Mouse (Mus musculus) embryonic facial prominence, embryonic 12.5 days (tissue): ENCODE measurements at regions not wholly inside any gene's neighbourhood (a gene's known extent, or its start where the extent isn't known, plus 50 kb on each side); places are given as distances from the start of the nearest gene placed in this dataset.

Source experiments
- ATAC-seq: fragments of 200-750 bp; cut with Nextera tagmentation; 2 replicates; pipeline ENCODE4 v1.8.0; 2017; ENCODE audit not compliant: insufficient number of reproducible peaks, insufficient read depth, low FRiP score, low TSS enrichment
- H3K27ac ChIP-seq: fragments of 300-500 bp; sonication (generic); 2 replicates; pipeline ENCODE4 v1.5.1; 2016; ENCODE audit warnings: mild to moderate bottlenecking
- H3K27me3 ChIP-seq: fragments of 300-500 bp; sonication (generic); 2 replicates; pipeline ENCODE4 v1.6.1; 2016; ENCODE audit warnings: mild to moderate bottlenecking, moderate library complexity
- H3K36me3 ChIP-seq: fragments of 300-500 bp; sonication (generic); 2 replicates; pipeline ENCODE4 v1.6.1; 2016; ENCODE audit warnings: mild to moderate bottlenecking
- H3K4me1 ChIP-seq: fragments of 300-500 bp; sonication (generic); 2 replicates; pipeline ENCODE4 v1.6.1; 2016
- H3K4me2 ChIP-seq: fragments of 300-500 bp; sonication (generic); replicated peaks from 2 replicates; pipeline ENCODE4 v1.6.1; 2016; ENCODE audit warnings: mild to moderate bottlenecking, moderate library complexity
- H3K4me3 ChIP-seq: fragments of 300-500 bp; sonication (generic); 2 replicates; pipeline ENCODE4 v1.5.1; 2016; ENCODE audit warnings: mild to moderate bottlenecking
- H3K9ac ChIP-seq: fragments of 300-500 bp; sonication (generic); 2 replicates; pipeline ENCODE4 v1.6.1; 2016; ENCODE audit warnings: mild to moderate bottlenecking, moderate library complexity
- H3K9me3 ChIP-seq: fragments of 300-500 bp; sonication (generic); 2 replicates; pipeline ENCODE4 v1.6.1; 2016; ENCODE audit warnings: mild to moderate bottlenecking, moderate library complexity
- WGBS: fragments of 180-500 bp; shearing (Covaris S2); methylation state at CpG from one replicate; pipeline ENCODE4 v1.1.7; 2016; 5-methylcytosine and 5-hydroxymethylcytosine counted together

GRCm38 (mm10) chr3:34893381-34893780, 243.2 kb downstream of the Sox2 start:
- ATAC-seq: no peak
- 90% methylated on average over 5 of the region's 5 CpGs for WGBS

GRCm38 (mm10) chr3:34903106-34903505, 252.9 kb downstream of the Sox2 start:
- ATAC-seq: no peak
- WGBS: 79% methylated on average over 8 of the region's 8 CpGs

More at GRCm38 (mm10) chr3:34893381-34893780, 243.2 kb downstream of the Sox2 start:
- Histone ChIP-seq H3K4me3 (no peak overlapping the region), H3K9me3 (peaks cover 19% of the 10 kb centered on the region), H3K4me1 (no peaks in the 10 kb centered on the region), H3K9ac (no peak overlapping the region), H3K4me2 (no peak overlapping the region), H3K27me3 (no peaks in the 10 kb centered on the region), H3K27ac (no peak overlapping the region), H3K36me3 (no peaks in the 10 kb centered on the region)

GRCm38 (mm10) chr3:34908489-34908888, 258.3 kb downstream of the Sox2 start:
- Histone ChIP-seq H3K36me3 (no peaks in the 10 kb centered on the region), H3K27me3 (no peaks in the 10 kb centered on the region), H3K4me1 (no peaks in the 10 kb centered on the region), H3K27ac (no peak overlapping the region), H3K4me3 (no peak overlapping the region), H3K9me3 (no peaks in the 10 kb centered on the region), H3K9ac (no peak overlapping the region), H3K4me2 (no peak overlapping the region)
- no peak for ATAC-seq
- WGBS: 79% methylated on average over 5 of the region's 5 CpGs

More at GRCm38 (mm10) chr3:34903106-34903505, 252.9 kb downstream of the Sox2 start:
- Histone ChIP-seq H3K4me2 (no peak overlapping the region), H3K27me3 (no peaks in the 10 kb centered on the region), H3K4me3 (no peak overlapping the region), H3K9ac (no peak overlapping the region), H3K36me3 (no peaks in the 10 kb centered on the region), H3K27ac (no peak overlapping the region), H3K9me3 (no peaks in the 10 kb centered on the region), H3K4me1 (no peaks in the 10 kb centered on the region)

GRCm38 (mm10) chr3:34909350-34909749, 259.1 kb downstream of the Sox2 start:
- H3K36me3 ChIP-seq: no peaks in the 10 kb centered on the region
- no peak overlapping the region for H3K9ac ChIP-seq
- WGBS: 65% methylated on average over 3 of the region's 3 CpGs
- ATAC-seq: no peak
- H3K27me3 ChIP-seq: no peaks in the 10 kb centered on the region
- H3K4me1 ChIP-seq: no peaks in the 10 kb centered on the region
- H3K27ac ChIP-seq: no peak overlapping the region
- H3K4me2 ChIP-seq: no peak overlapping the region
- no peaks in the 10 kb centered on the region for H3K9me3 ChIP-seq
- no peak overlapping the region for H3K4me3 ChIP-seq

- H3K27me3 ChIP-seq: no peaks in the 10 kb centered on the region
- no peaks in the 10 kb centered on the region for H3K36me3 ChIP-seq
- peaks cover 5% of the 10 kb centered on the region; the same call in 1 of the 2 replicates for H3K4me1 ChIP-seq
- H3K4me2 ChIP-seq: no peak overlapping the region
- no peak overlapping the region for H3K27ac ChIP-seq
- no peak for ATAC-seq
- no peak overlapping the region for H3K4me3 ChIP-seq
- H3K9ac ChIP-seq: no peak overlapping the region
- no peaks in the 10 kb centered on the region for H3K9me3 ChIP-seq
- WGBS: 27% methylated on average over 6 of the region's 6 CpGs
These were observed 268.2 kb downstream of the Sox2 start for GRCm38 (mm10) chr3:34918326-34918932.

- H3K4me3 ChIP-seq: no peak overlapping the region
- peaks cover 5% of the 10 kb centered on the region; the same call in 1 of the 2 replicates for H3K4me1 ChIP-seq
- ATAC-seq: no peak
- H3K27me3 ChIP-seq: no peaks in the 10 kb centered on the region
- no peaks in the 10 kb centered on the region for H3K36me3 ChIP-seq
- no peaks in the 10 kb centered on the region for H3K9me3 ChIP-seq
- WGBS: 70% methylated on average over 5 of the region's 5 CpGs
- H3K9ac ChIP-seq: no peak overlapping the region
- H3K27ac ChIP-seq: no peak overlapping the region
- no peak overlapping the region for H3K4me2 ChIP-seq
These were observed 270.3 kb downstream of the Sox2 start for GRCm38 (mm10) chr3:34920497-34920896.

- Histone ChIP-seq H3K9me3 (no peaks in the 10 kb centered on the region), H3K4me2 (no peak overlapping the region), H3K27ac (no peak overlapping the region), H3K27me3 (no peaks in the 10 kb centered on the region), H3K36me3 (no peaks in the 10 kb centered on the region), H3K4me1 (no peaks in the 10 kb centered on the region), H3K4me3 (no peak overlapping the region), H3K9ac (no peak overlapping the region)
- 42% methylated on average over 3 of the region's 3 CpGs for WGBS
- no peak for ATAC-seq
These were observed 299.7 kb downstream of the Sox2 start for GRCm38 (mm10) chr3:34949867-34950266.

- Histone ChIP-seq H3K27me3 (no peaks in the 10 kb centered on the region), H3K4me2 (no peak overlapping the region), H3K4me3 (no peak overlapping the region), H3K4me1 (no peaks in the 10 kb centered on the region), H3K9me3 (no peaks in the 10 kb centered on the region), H3K36me3 (no peaks in the 10 kb centered on the region), H3K9ac (no peak overlapping the region), H3K27ac (no peak overlapping the region)
- ATAC-seq: no peak
- WGBS: 50% methylated on average over 4 of the region's 4 CpGs
These were observed 306.0 kb downstream of the Sox2 start for GRCm38 (mm10) chr3:34956183-34956582.

GRCm38 (mm10) chr3:34959044-34959521, 308.9 kb downstream of the Sox2 start:
- H3K4me2 ChIP-seq: no peak overlapping the region
- no peak for ATAC-seq

GRCm38 (mm10) chr3:34966442-34966841, 316.2 kb downstream of the Sox2 start:
- H3K9me3 ChIP-seq: no peaks in the 10 kb centered on the region
- no peaks in the 10 kb centered on the region for H3K36me3 ChIP-seq
- H3K9ac ChIP-seq: no peak overlapping the region
- no peak overlapping the region for H3K4me3 ChIP-seq
- no peak overlapping the region for H3K27ac ChIP-seq
- H3K4me2 ChIP-seq: no peak overlapping the region
- no peak for ATAC-seq
- H3K4me1 ChIP-seq: no peaks in the 10 kb centered on the region
- 40% methylated on average over 6 of the region's 6 CpGs for WGBS
- no peaks in the 10 kb centered on the region for H3K27me3 ChIP-seq

More at GRCm38 (mm10) chr3:34959044-34959521, 308.9 kb downstream of the Sox2 start:
- Histone ChIP-seq H3K9ac (no peak overlapping the region), H3K27ac (no peak overlapping the region), H3K36me3 (no peaks in the 10 kb centered on the region), H3K4me1 (no peaks in the 10 kb centered on the region), H3K9me3 (no peaks in the 10 kb centered on the region), H3K27me3 (no peaks in the 10 kb centered on the region), H3K4me3 (no peak overlapping the region)
- WGBS: 81% methylated on average over 19 of the region's 19 CpGs

GRCm38 (mm10) chr3:34967911-34968310, 317.7 kb downstream of the Sox2 start:
- Histone ChIP-seq H3K27me3 (no peaks in the 10 kb centered on the region), H3K27ac (no peak overlapping the region), H3K9me3 (no peaks in the 10 kb centered on the region), H3K36me3 (no peaks in the 10 kb centered on the region), H3K4me2 (no peak overlapping the region), H3K9ac (no peak overlapping the region), H3K4me3 (no peak overlapping the region), H3K4me1 (no peaks in the 10 kb centered on the region)
- 76% methylated on average over 2 of the region's 2 CpGs for WGBS
- no peak for ATAC-seq

GRCm38 (mm10) chr3:34971536-34971935, 321.3 kb downstream of the Sox2 start:
- H3K9me3 ChIP-seq: no peaks in the 10 kb centered on the region
- H3K9ac ChIP-seq: no peak overlapping the region
- H3K36me3 ChIP-seq: no peaks in the 10 kb centered on the region
- no peak overlapping the region for H3K27ac ChIP-seq
- H3K4me2 ChIP-seq: no peak overlapping the region
- 77% methylated on average over 4 of the region's 4 CpGs for WGBS
- no peaks in the 10 kb centered on the region for H3K27me3 ChIP-seq
- no peaks in the 10 kb centered on the region for H3K4me1 ChIP-seq
- ATAC-seq: no peak
- no peak overlapping the region for H3K4me3 ChIP-seq
